Mouse (Mus musculus) liver, adult 2 months (tissue): ENCODE results near the gene 4930415O20Rik.
A peak's percentile ranks its signal among the peaks of the same experiment; 100 is the strongest.

Experiments
- CTCF ChIP-seq: fragments of 200-500 bp; IDR thresholded peaks from 2 replicates; pipeline ENCODE4 v1.5.1; 2011; ENCODE audit warnings: low read depth, low read length, control low read depth
- POLR2A ChIP-seq: fragments of 200-500 bp; IDR thresholded peaks from 2 replicates; pipeline ENCODE4 v1.6.1; 2011; ENCODE audit warnings: low read length, control low read depth; ENCODE audit not compliant: insufficient read depth; ENCODE audit errors: extremely low read depth

- TF ChIP-seq CTCF: no peak
- TF ChIP-seq POLR2A: 0 out of 2 replicates have a peak, but pooled peaks have one; percentile 6
Measured at GRCm38 (mm10) chr15:98609331-98610130, 38.7 kb downstream of the 4930415O20Rik start, which contains the start of gene Adcy6.
